Mouse (Mus musculus) MEL (cell line): ENCODE measurements at regions not wholly inside any gene's neighbourhood (a gene's known extent, or its start where the extent isn't known, plus 50 kb on each side); places are given as distances from the start of the nearest gene placed in this dataset.

ENCODE experiments used
- CTCF ChIP-seq, 3 experiments: IDR thresholded peaks in 2 of 3; conservative IDR thresholded peaks in 1 of 3; 2 replicates each; pipeline ENCODE4 v1.5.1; 2011 to 2012; ENCODE audit warnings: low read length in 3 of 3, low read depth in 2 of 3, mild to moderate bottlenecking in 2 of 3, improper control_type of control experiment in 1 of 3, inconsistent platforms in 1 of 3, mixed read lengths in 1 of 3, moderate library complexity in 1 of 3; ENCODE audit not compliant: control insufficient read depth in 1 of 3, insufficient read depth in 1 of 3, poor library complexity in 1 of 3, severe bottlenecking in 1 of 3
- HCFC1 ChIP-seq: IDR thresholded peaks from 2 replicates; pipeline ENCODE4 v1.6.1; 2012; ENCODE audit warnings: low read depth, mild to moderate bottlenecking, inconsistent platforms, low read length, improper control_type of control experiment, moderate library complexity
- KAT2A ChIP-seq: conservative IDR thresholded peaks from 2 replicates; pipeline ENCODE4 v1.6.1; 2012; ENCODE audit warnings: low read depth, low read length, improper control_type of control experiment, inconsistent platforms
- MAX ChIP-seq: IDR thresholded peaks from 2 replicates; pipeline ENCODE4 v1.6.1; 2011; ENCODE audit warnings: low read length, improper control_type of control experiment
- POLR2A ChIP-seq, 2 experiments: IDR thresholded peaks; 2 replicates each; pipeline ENCODE4 v1.6.1; 2011 to 2012; ENCODE audit warnings: low read length in 2 of 2, mild to moderate bottlenecking in 2 of 2, control low read depth in 1 of 2, improper control_type of control experiment in 1 of 2, low read depth in 1 of 2, moderate library complexity in 1 of 2; ENCODE audit not compliant: control insufficient read depth in 1 of 2, insufficient read depth in 1 of 2, poor library complexity in 1 of 2
- POLR2AphosphoS5 ChIP-seq: IDR thresholded peaks from 2 replicates; pipeline ENCODE4 v1.6.1; 2012; ENCODE audit warnings: low read depth, borderline replicate concordance, mild to moderate bottlenecking, inconsistent platforms, low read length, moderate library complexity, mixed read lengths
- ZC3H11A ChIP-seq: IDR thresholded peaks from 2 replicates; pipeline ENCODE4 v1.6.1; 2012; ENCODE audit warnings: low read depth, mild to moderate bottlenecking, inconsistent platforms, low read length, improper control_type of control experiment
- ZNF384 ChIP-seq: IDR thresholded peaks from 2 replicates; pipeline ENCODE4 v1.6.1; 2012; ENCODE audit warnings: low read depth, mild to moderate bottlenecking, inconsistent platforms, low read length, improper control_type of control experiment

- TF ChIP-seq POLR2A (IDR thresholded peaks at IDR 0.05; ENCODE audit: control insufficient read depth in 1 of 2, insufficient read depth in 1 of 2, low read depth in 1 of 2, low read length in 2 of 2, poor library complexity in 1 of 2) (no peak), CTCF (IDR thresholded peaks at IDR 0.05 in 2 of 3, conservative IDR thresholded peaks at IDR 0.05 in 1 of 3; ENCODE audit: control insufficient read depth in 1 of 3, insufficient read depth in 1 of 3, low read depth in 2 of 3, low read length in 3 of 3, poor library complexity in 1 of 3, severe bottlenecking in 1 of 3) (no peak), MAX (no peak), HCFC1 (no peak), ZC3H11A (no peak), POLR2AphosphoS5 (no peak), ZNF384 (no peak), KAT2A (no peak)
Observed at GRCm38 (mm10) chr9:97224549-97224948, 113.6 kb upstream of the Slc25a36 start.
